Mouse (Mus musculus): Measurements from ENCODE around the gene Sec61a2.

Sec61a2 gene

DNA sequence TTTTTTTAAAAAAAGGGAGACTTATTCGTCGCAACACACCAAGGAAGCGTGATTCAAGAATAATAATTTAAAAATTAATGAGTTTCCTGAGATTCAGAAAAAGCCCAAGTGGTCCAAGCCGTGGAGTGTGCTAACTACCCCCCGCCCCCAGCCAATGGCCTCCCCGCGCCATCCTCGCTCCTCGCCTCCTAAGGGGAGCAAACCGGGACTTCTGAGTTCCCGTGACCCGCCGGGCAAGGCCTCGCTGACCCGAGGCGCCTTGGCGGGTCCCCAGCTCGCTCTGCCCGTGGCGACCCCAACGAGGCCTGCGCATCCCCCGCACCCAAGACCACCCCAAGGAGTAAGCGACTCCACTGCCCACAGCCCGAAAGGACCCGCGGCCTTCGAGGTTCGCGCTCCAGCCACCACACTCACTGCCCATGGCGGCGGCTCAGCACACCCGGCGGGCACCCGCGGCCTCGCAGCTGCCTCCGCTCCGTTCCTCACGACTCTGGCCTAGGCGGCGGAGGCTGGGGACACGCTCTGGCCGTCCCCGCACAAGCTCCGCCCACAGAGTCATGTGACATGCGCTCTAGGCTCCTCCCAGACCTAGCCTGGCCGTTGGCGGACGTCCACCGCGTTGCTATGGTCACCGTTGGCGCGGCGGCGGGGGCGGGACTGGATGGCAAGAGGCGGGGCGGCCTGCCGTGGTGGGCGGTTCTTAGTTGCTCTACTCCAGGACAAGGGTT lies at the start of gene Sec61a2:
Sec61a2 (minus strand) TSS at position 590 of the 728 bp plus-strand sequence.
- DNase-seq (ENCODE audit: low read depth, low spot score), result peak; percentile 94

DNA sequence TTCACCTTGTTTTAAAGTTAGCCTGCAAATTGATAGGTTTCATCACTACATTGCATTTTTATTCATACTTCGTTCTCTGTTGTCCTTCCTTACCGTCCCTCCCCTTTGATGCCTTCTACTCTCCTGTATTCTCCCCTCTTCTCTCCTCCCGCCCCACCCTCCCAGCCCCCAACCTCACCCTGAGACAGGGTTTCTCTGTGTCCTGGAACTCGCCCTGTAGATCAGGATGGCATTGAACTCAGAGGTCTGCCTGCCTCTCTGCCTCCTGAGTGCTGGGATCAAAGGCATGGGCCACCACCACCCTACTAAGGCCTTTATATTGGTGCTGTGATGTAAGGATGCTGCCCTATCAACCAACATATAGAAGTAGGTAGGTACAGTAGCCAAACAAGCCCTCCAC lies 47.8 kb upstream of the Sec61a2 start:
- DNase-seq (ENCODE audit: low read depth, low spot score), result no peak

DNA sequence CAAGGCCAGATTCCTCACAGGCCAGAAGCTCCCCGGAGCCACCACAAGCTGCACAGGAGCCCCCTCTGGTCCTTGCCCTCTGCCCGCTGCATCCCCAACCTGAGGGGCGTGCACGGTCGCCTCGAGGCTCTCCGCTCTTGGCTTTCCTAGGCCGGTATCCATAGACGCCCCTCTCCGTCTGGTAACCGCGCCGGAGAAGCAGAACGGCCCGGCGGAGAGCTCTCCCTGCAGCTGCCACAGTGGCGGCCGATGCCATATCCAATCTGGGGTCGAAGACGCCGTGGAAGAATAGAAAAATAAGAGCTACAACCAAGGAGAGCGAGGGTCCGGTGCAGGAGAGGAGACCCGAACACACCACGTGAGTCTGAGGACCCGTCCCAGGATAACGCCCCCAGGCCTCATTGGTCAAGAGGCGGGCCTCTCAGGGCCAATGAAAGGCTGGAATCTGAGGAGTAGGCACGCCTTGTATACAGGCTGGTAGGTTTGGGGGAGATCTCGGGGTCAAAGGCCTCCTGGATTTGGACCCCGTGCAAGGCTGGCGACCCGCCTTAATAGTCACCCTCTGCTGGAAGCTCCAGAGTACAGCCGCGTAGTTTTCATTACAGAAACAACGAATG lies 47.3 kb upstream of the Sec61a2 start, which contains the start of gene Dhtkd1:
Dhtkd1 (minus strand) TSS at position 377 of the 617 bp plus-strand sequence.
- no peak for DNase-seq (ENCODE audit: low read depth, low spot score)

DNA sequence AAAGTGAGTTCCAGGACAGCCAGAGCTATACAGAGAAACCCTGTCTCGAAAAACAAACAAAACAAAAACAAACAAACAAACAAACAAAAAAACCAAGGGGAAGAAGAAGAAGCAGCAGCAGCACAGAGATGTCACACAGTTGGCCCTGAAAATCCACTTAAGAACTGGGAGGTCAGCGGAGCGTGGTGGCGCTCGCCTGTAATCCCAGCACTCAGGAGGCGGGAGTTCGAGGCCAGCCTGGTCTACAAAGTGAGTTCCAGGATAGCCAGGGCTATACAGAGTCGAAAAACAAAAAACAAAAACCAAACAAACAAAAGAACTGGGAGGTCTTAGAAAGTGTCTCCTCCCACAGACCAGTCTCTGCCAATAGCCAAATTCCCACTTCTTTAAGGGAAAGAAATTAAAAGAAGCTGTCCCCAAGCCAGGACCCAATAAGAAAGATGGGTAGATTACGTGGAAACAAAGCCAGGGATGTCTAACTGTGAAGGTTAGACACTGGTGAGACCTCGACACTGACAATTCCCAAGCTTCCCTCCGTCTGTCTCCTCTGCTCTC lies 46.7 kb upstream of the Sec61a2 start:
- no peak for DNase-seq (ENCODE audit: low read depth, low spot score)

DNA sequence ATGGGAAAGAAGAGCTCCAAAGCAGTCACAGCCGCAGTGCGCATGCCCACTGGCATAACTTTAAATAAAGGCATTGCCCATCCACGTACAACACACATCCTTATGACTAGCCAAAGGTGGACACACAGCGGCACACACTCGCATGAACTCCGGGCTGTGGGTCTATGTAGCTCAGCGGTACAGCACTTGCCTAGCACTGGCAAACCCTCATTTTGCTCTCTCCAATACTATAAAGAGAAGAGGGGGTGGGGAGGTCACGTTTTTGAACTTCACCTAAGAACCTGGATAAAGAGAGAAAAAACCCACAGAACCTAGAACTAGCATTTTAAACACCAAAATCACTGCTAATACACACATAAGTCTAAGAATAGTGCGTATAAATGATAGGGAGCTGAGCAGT lies 45.7 kb upstream of the Sec61a2 start:
- DNase-seq (ENCODE audit: low read depth, low spot score), result no peak

DNA sequence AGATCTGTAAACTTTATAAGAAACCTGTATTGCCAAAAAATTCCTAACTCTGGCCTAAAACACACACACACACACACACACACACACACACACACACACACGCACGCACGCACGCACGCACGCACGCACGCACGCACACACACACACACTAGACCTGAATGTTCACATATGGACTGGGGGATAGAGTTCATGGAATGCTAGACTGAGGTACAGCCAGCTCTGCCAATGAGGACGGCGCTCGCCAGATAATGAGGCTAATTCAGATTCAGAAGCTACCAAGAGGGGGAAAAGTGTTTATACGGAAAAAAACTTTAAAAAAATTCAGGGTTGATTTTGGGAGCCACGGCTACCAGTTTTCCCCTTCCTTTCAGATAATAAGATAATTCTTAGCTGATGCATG lies 44.7 kb upstream of the Sec61a2 start:
- DNase-seq (ENCODE audit: low read depth, low spot score), result no peak

DNA sequence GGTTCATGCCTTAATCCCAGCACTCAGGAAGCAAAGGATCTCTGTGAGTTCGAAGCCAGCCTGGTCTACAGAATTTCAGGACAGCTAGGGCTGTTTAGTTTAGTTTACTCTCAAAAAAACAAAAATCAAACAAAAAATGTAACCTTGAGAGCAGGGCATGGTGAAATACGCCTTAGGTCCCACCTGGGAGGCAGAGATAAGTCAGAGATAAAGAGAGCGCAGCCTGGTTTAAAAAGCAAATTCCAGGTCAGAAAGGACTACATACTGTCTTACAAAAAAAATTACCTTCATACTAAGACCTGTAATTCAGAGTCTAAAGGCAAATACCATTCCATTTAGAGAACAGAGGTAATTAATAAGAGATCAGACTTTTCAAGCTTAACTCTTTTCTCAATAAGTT lies 44.1 kb upstream of the Sec61a2 start:
- DNase-seq (ENCODE audit: low read depth, low spot score), result no peak

DNA sequence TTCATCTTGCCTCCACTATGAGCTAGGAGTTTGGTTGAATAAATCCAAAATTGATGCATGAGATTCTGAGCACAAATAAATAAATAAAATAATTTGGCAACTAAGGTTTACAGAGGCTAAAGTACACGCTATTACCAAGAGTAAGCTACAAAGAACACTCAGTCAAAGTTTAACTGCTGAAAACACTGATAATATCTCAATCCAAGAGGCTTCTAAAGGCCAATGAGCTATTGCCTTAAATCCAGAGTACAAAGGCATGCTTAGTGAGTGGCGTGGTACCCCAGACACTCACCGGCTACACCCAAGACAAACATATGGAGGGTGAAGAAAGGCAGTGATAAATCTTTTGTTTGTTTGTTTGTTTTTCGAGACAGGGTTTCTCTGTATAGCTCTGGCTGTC lies 41.3 kb upstream of the Sec61a2 start:
- DNase-seq (ENCODE audit: low read depth, low spot score), result no peak

DNA sequence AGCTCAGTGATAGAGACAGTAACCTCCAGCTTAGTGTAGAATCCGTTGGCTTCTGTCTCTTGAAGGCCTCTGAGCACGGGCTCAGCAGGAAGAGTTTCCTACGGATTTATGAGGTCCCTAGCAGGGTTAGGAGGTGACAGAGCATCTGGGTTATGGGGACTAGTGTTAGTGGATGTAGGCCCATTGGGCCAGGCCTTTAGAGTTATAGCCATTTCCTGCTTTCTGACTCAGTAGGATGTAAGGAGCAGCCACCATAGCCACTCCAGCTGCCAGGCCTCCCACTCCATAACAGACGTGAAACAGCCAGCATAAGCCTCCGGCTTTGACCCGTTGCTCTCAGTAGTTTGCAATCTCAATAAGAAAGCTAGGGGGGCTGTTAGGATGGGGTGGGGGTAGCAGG lies 40.8 kb upstream of the Sec61a2 start:
- DNase-seq (ENCODE audit: low read depth, low spot score), result no peak

DNA sequence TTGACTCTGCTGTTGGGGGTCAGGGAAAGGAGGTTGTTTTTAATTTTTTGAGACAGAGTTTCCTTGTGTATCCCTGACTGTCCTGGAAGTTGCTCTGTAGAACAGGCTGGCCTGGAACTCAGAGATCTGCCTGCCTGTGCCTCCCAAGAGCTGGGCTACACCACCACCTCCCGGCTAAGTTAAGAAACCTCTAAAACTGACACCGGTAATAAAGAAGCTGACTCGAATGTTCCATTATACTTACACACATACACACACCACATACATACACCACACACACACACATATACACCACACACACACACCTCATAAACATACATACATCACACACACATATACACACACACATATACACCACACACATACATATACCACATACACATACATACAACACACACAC lies 39.7 kb upstream of the Sec61a2 start:
- no peak for DNase-seq (ENCODE audit: low read depth, low spot score)

DNA sequence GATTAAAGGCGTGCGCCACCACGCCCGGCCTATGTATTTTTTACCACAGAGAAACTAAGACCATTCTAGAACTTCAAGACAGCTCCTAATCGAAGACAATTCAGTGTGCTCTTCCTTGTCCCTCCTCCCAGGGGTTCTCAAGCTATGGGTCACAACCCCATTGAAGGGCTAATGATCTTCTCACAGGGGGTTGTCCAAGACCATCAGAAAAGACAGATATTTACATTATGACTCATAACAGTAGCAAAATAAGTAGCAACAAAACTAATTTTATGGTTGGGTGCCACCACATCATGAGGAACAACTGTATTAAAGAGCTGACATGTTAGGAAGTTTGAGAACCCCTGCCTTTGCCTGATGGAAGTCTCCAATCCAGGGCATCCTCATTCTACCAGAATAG lies 36.7 kb upstream of the Sec61a2 start:
- DNase-seq (ENCODE audit: low read depth, low spot score), result no peak

DNA sequence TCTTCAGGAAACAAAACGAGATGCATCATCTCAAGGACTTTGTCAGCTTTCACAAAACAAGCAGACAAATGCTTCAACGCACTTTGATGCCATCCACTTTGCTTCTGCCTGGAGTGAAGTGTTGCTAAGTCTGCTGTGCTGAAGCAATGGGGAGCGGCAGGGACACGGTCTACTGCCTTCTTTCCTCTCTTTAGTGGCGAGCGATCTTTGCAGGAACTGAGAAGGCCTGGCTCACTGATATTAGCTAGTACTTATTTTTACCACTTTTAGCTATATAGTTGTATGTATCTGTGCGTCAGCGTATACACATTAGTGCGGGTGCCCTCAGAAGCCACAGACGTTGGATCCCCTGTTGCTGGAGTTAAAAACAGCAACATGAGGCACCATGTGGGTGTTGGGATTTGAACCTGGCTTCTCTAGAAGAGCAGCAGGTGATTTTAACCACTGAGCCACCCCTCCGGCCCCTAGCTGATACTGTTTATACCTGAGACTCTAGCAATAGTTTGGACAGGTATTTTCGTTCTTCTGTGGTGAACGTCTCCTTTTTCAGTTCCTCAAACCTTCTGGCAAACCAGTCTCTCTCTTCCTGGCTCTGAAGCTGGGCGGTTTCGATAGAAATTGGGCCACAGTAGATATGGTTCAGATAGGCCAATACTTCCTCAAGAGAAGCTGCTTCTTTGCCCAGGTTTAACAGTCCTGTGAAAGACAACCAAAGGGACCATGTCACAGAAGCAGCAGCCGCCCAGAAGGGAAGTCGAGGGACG lies 35.2 kb upstream of the Sec61a2 start:
- no peak for DNase-seq (ENCODE audit: low read depth, low spot score)

DNA sequence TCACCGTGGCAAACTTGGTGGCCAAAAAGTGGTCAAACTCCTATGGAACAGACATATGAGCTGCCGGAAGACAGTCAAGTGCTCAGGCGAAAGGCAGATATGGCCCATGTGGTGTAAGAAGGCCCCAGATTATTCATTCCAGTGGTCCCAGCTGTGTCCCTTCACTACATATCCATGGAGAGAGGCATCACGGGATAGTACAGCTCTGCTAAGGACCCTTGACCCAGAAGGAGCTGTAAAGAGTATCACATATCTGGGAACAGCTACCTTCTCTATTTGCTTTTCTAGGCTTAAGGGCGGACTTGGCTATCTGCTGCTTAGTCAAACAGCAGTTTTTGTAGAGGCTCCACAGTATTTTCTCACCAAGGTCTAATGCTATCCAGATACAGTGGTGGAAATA lies 34.6 kb upstream of the Sec61a2 start:
- no peak for DNase-seq (ENCODE audit: low read depth, low spot score)

DNA sequence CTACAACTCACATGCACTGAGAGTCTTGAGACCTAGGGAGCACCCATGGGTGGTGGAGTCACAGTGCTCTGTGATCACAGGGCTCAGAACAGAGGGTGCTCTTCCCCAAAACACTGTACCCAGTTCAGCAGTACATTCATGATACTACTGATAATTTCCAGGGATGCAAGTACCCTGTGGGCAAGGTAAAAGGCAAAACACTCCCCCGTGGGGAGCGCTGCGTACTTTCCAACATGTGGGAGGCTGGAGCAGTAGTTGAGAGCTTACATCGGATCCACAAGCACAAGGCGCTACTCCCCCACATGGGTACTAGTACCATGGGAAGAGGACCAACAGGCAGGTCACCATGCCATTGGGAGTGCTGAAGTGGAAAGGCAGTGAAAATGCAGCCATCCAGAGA lies 32.2 kb upstream of the Sec61a2 start:
- no peak for DNase-seq (ENCODE audit: low read depth, low spot score)

DNA sequence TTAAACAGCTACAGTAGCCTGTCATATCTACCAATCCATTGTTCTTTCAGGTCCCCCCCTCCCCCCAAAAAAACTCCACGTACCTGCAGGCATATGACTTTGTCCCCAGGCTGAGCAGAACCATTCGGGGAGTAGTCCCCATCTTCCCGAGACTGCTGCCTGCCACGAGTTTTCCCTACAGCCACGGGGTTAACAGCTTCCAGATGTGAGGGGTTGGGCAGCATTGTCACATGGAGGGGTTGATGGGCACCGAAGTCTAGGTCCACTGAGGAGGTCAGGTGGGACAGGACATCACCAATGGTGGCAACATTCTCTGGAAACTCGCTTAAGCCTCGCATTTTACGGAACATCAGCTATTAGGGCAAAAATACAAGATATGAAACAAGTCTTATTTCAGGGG lies 28.6 kb upstream of the Sec61a2 start:
- DNase-seq (ENCODE audit: low read depth, low spot score), result no peak

DNA sequence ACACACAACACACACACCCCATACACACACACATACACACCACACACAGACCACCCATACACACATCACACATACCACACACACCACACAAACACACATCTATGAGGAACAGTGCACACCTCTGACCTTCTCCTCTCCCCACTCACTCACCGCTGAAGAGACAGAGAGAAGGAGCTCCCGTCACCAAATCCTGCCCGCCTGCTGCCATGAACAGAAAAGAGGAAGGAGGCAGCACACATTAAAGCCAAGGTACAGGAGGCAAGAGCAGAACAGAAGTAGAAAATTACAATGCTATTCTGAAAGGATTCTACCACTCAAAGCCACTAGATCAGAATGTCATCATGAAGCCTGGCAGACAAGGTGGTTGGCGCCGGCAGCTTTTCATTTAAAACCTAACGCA lies 27.6 kb upstream of the Sec61a2 start:
- no peak for DNase-seq (ENCODE audit: low read depth, low spot score)

DNA sequence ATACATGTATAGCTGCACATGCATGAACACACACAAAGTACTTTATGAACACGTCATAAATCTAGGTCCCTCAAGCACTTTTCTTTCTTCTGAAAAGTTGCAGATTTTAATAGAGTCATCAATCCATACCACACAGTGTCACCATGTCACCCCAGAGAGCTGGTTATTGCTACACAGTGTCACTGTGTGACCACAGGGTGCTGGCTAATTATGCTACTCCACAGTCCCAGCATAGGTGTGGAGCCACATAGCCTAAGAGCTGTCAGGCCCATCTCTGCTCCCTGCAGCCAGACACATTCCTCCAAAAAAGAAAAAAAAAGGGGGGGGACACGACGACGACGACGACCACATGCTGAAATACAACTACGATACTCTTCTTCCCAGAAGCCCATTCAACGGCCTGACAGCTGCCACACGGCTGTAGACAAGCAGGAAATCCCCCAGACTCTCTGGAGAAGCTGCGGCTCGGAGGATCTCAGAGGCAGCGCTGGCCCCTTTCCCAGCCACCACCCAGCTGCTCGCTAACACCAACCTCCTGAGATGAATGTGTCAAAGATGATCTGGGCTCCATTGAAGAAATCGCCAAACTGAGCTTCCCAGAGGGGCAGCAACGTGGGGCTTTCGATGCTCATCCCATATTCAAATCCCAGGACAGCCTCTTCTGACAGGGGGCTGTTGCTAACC lies 16.2 kb upstream of the Sec61a2 start:
- no peak for DNase-seq (ENCODE audit: low read depth, low spot score)

DNA sequence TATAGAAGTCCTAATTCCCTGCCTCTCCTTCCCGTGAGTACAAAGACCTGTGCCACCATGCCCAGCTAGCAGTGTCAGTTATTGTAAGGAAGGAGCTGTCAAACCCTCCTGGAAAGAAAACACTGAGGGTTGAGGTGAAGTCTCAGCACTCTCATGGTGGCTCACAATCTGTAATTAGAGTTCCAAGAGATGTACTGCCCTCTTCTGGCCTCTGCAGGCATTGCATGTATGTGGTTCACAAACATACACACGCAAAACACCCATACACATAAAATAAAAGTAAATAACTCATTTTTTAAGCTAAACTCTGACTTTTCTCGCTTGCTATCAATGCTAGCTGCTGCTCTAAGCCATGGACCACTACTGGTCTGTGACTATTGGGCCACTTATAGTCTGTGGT lies 11.4 kb upstream of the Sec61a2 start:
- DNase-seq (ENCODE audit: low read depth, low spot score), result no peak

DNA sequence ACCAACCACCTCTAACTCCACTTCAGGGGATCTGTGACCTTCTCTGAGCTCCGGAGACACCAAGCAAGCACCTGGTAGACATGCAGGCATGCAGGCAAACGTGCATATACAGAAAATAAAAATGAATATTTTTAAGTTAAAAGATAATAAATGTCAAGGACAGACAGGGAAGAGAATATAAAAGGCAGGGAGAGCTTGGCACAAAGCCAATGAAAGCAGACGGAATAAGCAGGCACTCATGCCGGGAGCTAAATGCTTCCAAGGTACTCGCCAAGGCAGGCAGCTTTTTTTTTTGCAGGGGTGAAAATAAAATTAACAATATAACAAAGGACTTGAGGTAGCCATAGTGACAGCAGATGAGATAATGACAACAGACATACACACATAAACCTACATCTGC lies 10.9 kb upstream of the Sec61a2 start:
- DNase-seq (ENCODE audit: low read depth, low spot score), result no peak

DNA sequence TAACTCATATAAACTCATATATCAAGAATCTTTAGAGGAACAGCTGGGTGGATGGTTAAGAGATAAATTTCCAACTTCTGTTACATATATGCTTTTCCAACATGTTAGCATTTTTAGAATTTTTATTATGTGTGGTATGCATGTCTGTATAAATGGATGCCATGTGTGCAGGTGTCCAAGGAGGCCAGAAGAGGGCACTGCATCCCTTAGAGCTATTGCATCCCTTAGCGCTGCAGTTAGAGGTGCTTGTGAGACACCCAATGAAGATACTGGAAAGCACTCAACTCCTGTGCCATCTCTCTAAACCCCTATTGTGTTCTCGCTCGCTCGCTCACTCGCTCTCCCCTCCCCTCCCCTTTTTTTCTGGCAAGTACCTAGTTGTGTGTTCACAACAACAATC lies 4.9 kb upstream of the Sec61a2 start:
- DNase-seq (ENCODE audit: low read depth, low spot score), result no peak

DNA sequence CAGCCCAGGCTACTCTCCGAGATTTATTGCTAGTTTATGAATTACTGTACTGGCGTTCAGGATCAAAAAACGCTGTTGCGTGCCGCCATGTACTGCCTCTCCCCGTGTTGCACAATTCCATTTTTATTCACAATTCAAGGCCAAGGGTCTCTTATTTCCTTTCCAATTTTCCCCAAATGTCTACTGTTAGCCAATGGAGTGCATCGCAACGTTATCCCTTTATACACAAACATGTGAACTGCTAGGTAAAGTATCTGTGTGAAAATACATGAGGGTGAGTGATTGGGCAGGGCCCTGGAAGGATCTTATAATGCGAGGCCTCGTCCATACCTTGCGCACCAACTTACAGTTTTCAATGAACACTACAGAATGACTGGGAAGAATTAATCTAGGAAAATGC lies 936 bp downstream of the Sec61a2 start:
- DNase-seq (ENCODE audit: low read depth, low spot score), result no peak

DNA sequence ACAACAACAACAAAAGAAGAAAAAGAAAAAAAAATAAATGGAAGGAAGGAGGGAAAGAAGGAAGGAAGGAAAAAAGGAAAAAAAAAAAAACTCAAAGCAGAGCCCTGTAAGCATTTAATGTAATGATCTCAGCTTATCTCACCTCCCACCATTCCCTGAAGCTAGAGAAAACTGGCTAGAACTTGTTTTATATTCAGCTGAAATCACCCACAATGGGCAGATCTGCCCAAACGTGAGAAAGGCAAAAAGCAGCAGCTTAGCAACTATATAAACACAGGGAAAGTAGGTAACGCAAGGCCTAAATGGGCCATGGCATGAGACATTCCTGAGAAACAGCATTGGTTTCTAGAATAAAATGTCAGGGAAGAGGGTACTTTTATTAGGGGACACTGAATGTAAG lies 5.8 kb downstream of the Sec61a2 start:
- DNase-seq (ENCODE audit: low read depth, low spot score), result no peak
